Mouse (Mus musculus): ENCODE results near the gene Nat8f4.
"Not testable (repeated sequence)": the region's sequence is repeated elsewhere in the genome, so short reads cannot be mapped to it uniquely, and the experiment has no call there.

Gene Nat8f4

GRCm38 (mm10) chr6:85898596-85899475, 5.8 kb downstream of the Nat8f4 start:
- not testable (repeated sequence) for DNase-seq (ENCODE audit: low read depth, low spot score)

- DNase-seq (ENCODE audit: low read depth, low spot score) = not testable (repeated sequence)
Observed at GRCm38 (mm10) chr6:85895061-85895648, 9.5 kb downstream of the Nat8f4 start.

GRCm38 (mm10) chr6:85888961-85889360, 15.7 kb downstream of the Nat8f4 start:
- DNase-seq (ENCODE audit: low read depth, low spot score) = no peak

DNA sequence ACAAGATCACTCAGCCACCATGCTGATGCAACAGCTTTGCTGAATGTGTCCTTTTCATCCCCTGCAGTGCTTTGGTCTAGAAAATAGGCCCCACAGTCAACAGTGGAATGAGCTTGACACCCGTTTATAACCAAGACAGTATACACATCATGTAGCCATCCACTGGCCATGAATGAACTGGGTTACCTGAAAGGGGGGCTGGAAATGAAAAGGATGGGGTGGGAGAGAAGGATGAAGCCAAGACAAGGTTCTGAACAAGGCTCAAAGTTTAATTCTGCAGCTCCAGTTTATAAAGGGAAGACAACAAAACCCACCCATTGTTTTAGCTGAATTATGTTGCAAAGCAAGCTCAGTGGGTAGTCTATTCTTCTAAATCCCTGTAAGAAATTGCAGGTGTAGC, 20.4 kb downstream of the Nat8f4 start:
- no peak for DNase-seq (ENCODE audit: low read depth, low spot score)

DNA sequence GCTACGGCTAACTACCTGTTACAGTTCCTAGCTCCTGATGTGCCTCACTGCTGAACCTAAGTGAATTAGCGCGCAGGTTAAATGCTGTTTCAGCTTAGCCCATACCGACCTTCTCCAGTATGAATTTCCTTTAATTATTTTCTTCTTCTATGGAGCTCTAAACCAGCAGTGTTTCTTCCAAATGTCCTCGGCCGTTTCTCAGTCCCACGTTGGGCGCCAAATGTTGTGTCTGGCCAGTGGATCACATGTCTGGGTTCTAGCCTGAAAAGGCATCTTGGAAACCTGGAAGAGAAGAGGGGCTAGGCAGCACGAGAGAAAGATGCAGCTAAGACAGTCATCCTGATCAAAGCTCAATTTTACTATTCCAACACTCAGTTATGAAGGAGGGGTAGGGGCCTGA, 21.4 kb downstream of the Nat8f4 start:
- not testable (repeated sequence) for DNase-seq (ENCODE audit: low read depth, low spot score)

DNA sequence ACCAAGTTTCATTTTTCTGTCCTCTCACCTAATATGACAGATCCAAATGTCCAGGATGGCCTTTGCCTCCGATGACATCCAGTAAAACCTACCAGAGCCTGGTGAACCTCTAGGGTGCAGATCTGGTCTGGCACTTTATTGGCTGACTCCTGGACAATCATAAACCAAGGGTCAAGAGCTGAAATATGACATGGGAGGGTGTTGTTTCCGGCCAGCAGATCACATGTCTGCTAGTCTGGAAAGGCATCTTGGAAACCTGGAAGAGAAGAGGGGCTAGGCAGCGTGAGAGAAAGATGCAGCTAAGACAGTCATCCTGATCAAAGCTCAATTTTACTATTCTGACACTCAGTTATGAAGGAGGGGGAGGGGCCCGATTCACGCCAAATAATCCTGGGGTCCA, 35.7 kb downstream of the Nat8f4 start, which contains the start of gene Nat8f2:
TSS of gene Nat8f2 (minus strand) at position 153 of the 400 bp plus-strand sequence.
- DNase-seq (ENCODE audit: low read depth, low spot score) = not testable (repeated sequence)

DNA sequence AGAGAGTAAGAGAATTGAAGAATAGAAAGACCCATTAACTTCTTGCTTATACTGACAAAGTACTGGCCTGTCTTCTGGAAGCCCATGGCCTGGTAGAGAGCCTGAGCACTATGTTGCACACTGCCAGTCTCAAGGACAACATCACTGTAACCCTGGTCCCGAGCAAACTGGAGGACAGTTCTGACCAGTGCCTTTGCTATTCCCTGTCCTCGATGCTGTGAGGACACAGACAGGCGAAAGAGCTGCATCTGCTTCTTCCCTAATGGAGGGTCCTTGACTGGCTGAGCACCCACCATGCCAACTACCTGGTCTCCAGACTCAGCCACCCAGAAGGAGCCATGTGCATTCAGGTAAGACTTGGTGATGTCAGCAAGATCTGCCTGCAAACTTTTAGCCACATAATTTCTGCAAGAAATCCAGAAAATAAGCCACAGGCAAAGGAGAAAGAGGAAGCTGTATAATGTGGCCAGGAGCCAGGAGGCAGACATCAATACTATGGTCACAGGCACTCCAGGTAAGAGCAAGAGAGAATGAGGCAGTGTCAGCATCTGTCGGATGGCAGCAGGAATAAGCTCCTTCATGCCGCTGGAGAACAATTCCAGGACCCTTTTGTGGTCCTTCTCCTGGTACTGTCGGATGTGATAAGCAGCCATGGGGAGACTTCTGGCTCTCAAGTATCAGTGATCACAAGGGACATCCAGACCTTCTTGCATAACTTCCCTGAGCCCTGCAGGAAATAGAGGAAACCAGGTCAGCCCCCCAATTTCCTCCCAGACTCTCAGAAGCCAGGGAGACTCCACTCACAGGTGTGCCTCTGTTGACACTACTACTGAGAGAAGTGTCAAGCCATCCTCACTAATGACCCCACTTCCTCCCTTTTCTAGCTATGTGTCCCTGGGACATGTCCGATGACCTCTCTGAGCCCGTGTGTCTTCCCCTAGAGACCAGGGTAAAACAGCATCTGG, 36.7 kb downstream of the Nat8f4 start:
- no peak for DNase-seq (ENCODE audit: low read depth, low spot score)

- not testable (repeated sequence) for DNase-seq (ENCODE audit: low read depth, low spot score)
Observed at GRCm38 (mm10) chr6:85866995-85867394, 37.7 kb downstream of the Nat8f4 start.

DNA sequence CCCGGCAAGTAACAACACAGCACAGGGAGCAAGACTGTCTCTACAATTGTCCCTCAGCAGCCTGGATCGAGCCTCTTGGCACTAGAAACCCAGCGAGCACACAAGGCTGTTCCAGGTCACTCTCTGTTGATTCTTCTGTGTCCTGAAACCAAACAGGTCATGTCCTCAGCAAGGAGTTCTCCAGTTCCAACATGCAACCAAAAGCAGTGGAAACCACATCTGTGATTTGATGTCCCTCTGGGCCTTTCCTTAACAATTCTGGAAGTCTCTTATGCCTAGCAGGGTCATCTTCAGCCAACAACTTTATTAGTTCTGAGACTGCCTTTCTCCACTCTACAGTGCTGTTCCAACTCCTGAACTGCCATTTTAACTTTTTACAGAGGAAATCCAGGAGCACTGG, 38.5 kb downstream of the Nat8f4 start:
- not testable (repeated sequence) for DNase-seq (ENCODE audit: low read depth, low spot score)

DNA sequence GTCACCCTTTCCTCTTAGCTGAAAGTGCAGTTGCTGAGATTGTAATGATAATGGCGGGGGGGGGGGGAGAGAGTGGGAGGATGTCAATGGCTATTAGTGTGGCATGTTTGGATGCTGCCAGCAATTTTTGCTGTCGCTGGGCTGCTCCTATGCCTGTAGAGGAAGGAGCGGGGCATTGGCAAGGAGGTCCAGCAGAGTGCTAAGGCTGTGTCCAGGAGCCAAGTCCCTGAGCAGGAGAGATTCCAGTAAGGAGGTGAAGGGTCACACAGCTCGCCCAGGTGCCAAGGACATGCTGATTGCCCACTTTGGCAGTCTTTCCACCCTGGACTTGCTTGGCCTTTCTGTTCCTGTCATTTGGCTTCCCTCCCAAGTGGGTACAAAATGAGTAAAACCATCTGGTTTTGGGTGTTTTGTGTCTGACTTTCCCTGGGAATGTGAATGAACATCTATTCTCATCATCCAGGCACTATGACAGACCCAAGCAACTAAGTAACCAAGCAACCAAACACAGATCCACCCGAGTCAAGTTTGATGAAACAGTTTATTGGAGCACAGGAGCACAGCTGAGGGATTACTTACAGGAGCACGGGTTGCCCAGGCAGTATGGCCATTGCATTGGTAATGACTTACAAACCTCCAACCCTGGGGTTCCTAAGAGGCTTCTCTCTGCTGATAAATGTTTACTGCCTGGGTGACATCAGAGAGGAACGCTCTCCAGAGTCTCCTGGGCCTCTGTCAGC, 39.6 kb downstream of the Nat8f4 start:
- not testable (repeated sequence) for DNase-seq (ENCODE audit: low read depth, low spot score)

- DNase-seq (ENCODE audit: low read depth, low spot score) = no peak
Observed at GRCm38 (mm10) chr6:85863840-85864239, 40.8 kb downstream of the Nat8f4 start.

DNA sequence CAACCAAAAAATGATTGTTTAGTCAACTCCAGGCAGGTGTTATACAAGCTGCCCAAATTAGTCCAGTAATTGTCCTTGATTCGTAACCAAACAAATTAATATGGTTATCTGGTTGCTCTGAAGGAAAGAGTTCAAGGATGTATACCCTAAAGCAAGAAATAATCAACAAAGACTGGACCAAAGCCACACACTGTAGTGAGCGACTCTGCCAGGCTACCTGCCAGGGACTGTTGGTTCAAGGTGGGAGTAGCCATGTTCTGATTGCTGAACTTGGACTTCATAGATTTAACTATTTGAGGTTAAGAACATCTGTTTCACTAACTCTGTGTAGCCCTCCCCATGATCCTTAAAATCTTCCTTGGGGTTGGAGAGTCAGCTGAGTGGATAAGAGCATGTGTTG, 41.5 kb downstream of the Nat8f4 start:
- DNase-seq (ENCODE audit: low read depth, low spot score) = no peak

DNA sequence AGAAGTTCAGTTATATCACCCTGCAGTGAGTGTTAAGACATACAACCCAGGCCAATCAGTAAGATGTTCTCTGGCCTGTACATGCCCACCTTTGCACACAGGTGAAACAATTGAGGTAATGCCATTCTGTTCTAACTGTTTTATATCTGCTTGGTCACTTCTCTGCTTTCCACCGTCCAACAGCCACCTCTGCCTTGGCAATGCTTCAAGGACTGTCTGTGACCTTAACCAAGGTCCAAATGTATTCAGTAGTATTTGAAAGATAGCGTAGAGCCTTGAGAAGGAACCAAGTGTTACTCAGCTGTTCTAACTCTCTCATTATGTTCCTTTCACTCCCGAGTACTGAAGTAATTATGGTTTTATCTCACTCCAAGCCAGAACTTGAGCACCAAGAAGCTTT, 42.1 kb downstream of the Nat8f4 start:
- DNase-seq (ENCODE audit: low read depth, low spot score) = no peak

DNA sequence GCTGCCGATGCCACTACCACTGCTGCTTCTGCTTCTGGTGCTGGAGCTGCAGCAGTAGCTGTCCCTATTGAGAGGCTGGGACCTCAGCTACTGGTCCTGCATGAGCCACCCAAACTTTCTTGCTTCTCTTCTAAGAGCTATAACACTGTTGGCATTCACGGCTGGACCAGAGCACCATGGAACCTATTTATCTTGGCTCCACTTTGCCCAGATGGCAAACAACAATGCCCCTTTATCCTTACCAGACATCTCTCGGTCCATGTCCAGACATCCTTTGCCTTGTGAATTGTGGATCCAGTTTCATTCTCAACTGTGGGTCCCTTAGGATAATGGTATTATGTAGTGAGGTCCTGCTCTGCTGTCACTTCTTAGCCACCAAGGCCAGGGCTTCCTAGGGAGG, 43.4 kb downstream of the Nat8f4 start:
- DNase-seq (ENCODE audit: low read depth, low spot score) = no peak

DNA sequence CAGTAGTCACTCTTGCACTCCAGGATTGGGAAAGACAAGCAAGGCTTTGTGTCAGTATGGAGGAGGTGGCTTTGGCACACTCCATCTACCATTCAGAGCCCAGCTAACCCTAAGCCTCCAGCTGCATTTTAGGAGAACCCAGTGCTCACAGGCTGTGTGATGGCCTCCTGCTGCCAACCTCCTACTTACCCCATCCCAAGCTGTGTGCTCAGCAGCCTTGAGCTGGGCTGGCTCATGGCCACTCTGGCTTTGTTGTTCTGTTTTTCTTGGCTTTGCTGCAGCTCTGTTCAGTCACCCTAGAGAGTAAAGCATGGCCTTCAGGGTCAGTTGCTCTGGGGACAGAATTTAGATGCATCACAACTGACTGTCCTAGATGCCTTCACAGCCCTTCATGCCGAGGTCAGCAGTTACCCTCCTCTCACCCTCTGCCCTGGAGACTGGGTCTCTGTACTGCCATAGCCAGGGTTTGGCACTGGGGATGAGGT, 48.4 kb downstream of the Nat8f4 start:
- no peak for DNase-seq (ENCODE audit: low read depth, low spot score)

DNA sequence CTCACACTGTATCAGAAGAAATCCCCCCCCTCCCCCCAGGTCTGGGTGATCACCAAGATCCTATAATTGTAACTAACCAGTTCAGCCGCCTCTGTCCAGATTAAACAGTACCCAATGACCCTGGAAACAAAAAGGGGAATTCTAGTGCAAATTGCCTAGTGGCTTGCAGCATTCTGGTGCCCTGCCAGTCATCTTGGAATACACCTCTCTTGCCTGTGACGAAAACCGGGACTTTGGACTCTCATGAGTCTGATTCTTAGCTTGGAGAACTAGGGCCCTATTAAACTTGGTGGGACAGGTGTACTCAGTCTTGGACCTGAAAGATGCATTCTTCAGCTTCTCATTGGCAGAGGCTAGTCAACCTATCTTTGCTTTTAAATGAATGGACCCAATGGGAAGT, 51.2 kb downstream of the Nat8f4 start:
- DNase-seq (ENCODE audit: low read depth, low spot score) = no peak

GRCm38 (mm10) chr6:85851062-85851773, 53.5 kb downstream of the Nat8f4 start:
- no peak for DNase-seq (ENCODE audit: low read depth, low spot score)

DNA sequence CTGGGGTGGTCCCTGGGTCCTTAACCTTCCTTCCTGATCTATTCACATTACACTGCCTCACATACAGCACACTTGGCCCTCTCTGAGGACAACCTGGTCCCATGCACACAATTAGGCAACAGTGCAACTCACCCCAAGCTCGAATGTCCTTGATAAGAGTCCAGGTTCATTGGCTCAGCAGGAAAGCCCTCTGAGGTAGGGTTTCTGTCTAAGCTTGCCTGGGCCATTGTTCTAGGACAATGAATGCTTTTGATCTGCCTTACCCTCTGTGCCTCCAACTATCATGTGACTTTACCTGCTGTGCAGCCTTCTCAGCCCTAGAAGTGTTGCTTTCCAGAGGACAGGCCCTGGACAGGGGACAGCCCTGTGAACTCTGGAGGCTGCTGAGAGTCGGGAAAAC, 55.4 kb downstream of the Nat8f4 start:
- no peak for DNase-seq (ENCODE audit: low read depth, low spot score)

Measured in c-Kit-negative CD71-positive TER-119-positive erythroid progenitor cells, embryonic 14.5 days (primary cell).